Mouse (Mus musculus) neural tube, postnatal 0 days (tissue): ENCODE measurements around the gene Irx3. TPM values are rescaled to one million over a fixed set of nuclear protein-coding genes. Genes with fewer than 3 reads are reported as not detected.

ENCODE experiments used
- polyA plus RNA-seq: library from polyadenylated mRNA; unstranded; fragments of >200 nt; fragmentation: Nextera tagmentation; extraction: Ambion mirVana; gene quantifications from 2 replicates; pipeline ENCODE4 v1.2.1, GENCODE M21; 2015

Irx3 gene
- 5.8 and 5.9 TPM in 2 replicates for polyA plus RNA-seq

GRCm38 (mm10) chr8:91801839-91802238 is at the start of gene Irx3:
Gene Irx3 (minus strand): TSS chr8:91802067.

